Mouse (Mus musculus): ENCODE results near the gene Abhd8.

Gene Abhd8

DNA sequence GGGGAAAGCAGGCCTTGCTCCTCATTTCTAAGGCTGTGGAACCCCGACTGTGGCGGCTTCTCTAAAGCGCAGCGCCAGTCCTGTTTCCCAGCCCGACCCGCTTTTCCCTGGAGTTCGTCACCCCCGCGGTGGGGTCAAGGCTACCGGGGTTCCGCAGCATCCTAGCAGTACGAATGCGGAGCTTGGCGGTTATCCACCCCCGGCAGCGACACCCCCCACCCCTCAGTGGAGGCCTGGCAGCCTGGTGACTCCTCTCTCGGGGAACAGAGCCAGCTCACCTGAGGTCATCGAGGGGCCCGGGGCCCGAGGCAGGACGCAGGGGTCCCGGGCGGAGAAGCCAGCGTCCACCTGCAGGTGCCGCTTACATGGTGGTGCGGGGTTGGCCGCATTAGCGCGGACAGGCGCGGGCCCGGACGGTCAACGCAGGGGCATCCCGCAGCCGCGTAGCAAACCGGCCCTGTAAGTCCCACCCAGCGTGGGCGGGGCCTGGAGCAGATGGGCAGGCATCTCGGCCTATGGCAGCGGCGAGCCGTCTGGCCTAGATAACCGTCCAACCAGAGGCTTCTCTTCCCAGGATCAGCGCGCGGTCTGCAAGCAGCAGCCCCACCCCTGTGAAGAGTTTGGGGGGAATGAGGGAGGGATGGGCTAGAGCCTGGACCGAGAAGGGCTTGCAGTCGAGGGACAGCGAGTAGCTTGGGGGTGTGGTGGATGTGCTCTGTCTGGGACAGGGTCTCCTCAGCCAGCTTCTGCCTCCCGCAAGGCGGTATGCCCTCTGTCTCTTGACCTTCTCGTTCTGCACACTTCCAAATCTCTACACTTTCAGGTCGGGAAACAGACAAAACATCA, at the start of gene Abhd8:
Abhd8 (minus strand) TSS at position 468 of the 846 bp plus-strand sequence.
- CTCF ChIA-PET, result no interaction called here

- CTCF ChIA-PET, result interaction anchor here (0.6 kb wide), 1 partner anchor 623 kb away, joined by 3 read pairs; no protein-coding TSS in a partner anchor
Observed at GRCm38 (mm10) chr8:71511644-71512043, 48.2 kb upstream of the Abhd8 start, which contains the start of gene Plvap. Plvap (minus strand) TSS chr8:71511752.

DNA sequence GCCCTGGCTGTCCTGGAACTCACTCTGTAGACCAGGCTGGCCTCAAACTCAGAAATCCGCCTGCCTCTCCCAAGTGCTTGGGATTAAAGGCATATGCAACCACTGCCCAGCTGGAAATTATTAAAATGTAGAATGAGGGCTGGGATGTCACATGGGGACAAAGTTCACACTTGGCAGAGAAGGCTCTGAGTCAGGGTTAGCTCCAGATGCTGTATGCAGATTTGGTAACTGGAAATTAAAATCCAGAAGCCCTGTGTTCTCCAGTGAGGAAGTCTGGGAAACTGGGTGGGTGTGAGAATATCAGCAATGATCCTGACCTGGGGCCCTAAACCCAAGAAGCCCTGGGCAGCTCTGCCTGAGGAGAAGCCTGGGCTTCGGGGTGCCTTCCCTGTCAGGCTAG, 45.9 kb upstream of the Abhd8 start:
- CTCF ChIA-PET, result no interaction called here

- CTCF ChIA-PET, result no interaction called here
Observed at GRCm38 (mm10) chr8:71507589-71508104, 44.2 kb upstream of the Abhd8 start.

DNA sequence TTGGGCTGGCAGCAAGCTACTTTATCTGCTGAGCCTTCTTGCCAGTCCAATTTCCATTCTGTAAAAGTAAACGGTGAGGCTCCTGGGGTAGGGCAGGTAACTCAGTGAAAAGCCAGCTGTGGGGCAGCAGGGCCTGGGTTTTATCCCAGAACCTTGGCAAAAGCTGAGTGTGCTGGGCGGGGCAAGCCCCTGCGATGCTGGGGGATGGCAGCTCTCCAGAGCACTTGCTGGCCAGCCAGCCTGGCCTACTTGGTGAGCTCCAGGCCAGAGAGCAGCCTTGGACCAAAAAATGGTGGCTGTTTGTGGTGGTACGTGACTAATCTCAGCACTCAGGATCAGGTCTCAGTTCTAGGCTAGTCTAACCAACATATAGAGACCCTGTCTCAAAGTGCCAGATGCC, 42.5 kb upstream of the Abhd8 start:
- CTCF ChIA-PET, result no interaction called here

GRCm38 (mm10) chr8:71505326-71505725, 41.9 kb upstream of the Abhd8 start:
- CTCF ChIA-PET, result no interaction called here

DNA sequence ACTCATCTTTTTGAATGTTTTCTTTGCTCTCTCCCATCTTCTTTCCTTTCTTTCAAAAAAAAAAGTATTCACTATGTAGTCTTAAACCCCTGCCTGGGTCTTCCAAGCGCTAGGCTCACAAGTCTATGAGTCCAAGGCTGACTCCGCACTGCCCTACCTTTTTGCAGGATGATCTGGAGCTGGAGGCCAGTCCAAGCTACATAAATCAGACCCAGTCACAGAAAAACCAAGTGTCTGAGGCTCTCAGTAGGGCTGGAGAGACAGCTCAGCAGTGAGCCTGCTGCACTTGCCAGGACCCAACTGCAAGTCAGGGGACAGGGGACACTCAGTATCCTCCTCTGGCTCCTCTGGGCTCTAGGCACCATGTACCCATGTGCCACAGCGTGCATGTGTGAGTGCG, 40.9 kb upstream of the Abhd8 start:
- CTCF ChIA-PET, result no interaction called here

GRCm38 (mm10) chr8:71498816-71499690, 35.6 kb upstream of the Abhd8 start:
- CTCF ChIA-PET, result interaction anchor here (0.6 kb wide), 1 partner anchor 56 kb away, joined by 8 read pairs; no protein-coding TSS in a partner anchor

DNA sequence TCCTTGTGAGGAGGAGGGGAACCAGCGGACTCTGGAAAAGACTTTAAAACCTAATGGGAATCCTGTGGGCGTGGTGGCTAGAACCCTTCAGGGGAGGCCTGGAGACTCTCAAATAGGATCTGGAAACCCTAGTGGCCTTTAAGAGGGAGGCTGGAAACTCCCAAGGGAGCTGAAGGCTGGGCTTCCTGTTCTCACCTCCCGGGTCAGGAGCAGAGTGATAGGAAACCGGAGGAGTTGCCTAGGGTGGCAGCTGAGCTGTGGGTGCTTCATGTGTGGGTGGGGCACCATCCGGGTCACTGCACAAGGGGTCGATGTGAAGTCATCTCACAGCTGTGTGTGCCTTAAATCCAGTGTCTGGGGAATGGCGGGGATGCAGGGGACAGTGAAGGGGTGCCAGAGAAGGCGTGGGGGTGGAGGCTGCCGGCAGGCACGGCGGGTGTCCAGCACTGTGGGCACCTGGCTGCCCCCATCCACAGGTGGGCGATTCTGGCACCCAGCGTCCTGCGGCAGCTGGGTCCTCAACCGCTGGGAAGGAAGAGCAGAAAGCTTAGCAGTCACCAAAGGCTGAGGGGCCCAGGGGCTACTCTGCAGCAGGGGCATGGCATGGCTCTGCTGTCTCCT, 34.5 kb upstream of the Abhd8 start:
- CTCF ChIA-PET, result no interaction called here

GRCm38 (mm10) chr8:71497077-71497645, 33.7 kb upstream of the Abhd8 start:
- CTCF ChIA-PET, result no interaction called here

GRCm38 (mm10) chr8:71496481-71496880, 33.0 kb upstream of the Abhd8 start:
- CTCF ChIA-PET, result no interaction called here

DNA sequence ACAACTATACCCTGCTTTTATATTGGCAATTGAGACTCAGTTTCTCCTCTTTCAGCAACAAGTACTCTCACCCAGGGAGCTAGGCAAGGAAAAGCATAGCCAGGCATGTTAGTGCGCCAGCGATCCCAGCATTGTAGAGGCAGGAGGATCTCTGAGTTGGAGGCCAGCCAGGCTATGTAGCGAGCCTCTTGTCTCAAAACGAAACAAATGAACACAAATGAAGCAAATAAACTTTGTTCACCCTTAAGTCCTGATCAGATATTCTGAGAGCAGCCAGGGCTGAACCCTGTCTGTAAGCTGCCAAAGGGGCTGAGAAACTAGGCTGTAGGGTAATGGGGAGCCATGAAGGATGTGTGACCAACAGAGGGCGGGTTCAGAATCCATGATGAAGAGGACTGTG, 32.4 kb upstream of the Abhd8 start:
- CTCF ChIA-PET, result interaction anchor here (0.7 kb wide), 1 partner anchor 165 kb away, joined by 7 read pairs; no protein-coding TSS in a partner anchor

- CTCF ChIA-PET, result interaction anchor here (0.5 to 0.7 kb wide), 4 partner anchors 26 to 982 kb away, joined by 3 to 7 read pairs (median 4); no protein-coding TSS in a partner anchor
Observed at GRCm38 (mm10) chr8:71495039-71495438, 31.6 kb upstream of the Abhd8 start.

DNA sequence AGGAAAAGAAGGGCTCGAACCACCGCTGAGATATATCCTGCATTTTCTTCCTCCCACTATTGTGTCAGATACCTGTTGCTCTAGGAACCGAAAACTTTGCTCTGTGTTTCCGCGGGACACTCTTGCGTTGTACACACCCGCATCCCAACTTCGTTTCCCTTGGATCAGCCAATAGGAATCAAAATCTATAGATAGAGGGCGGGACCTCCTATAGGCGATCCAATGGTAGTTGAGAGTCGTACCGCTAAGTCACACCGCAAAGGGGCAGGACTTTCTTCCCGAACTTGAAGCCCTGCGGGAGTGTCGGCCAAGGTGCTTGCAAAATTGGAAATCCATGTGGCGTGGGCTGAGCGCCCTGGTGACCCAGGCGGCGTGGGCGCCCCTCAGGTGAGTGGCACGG, 25.0 kb upstream of the Abhd8 start:
- CTCF ChIA-PET, result no interaction called here

GRCm38 (mm10) chr8:71487691-71488445, 24.4 kb upstream of the Abhd8 start, which contains the start of gene Gtpbp3:
Gtpbp3 (plus strand) TSS chr8:71488103.
- CTCF ChIA-PET, result no interaction called here

GRCm38 (mm10) chr8:71486136-71486529, 22.7 kb upstream of the Abhd8 start:
- CTCF ChIA-PET, result no interaction called here

GRCm38 (mm10) chr8:71485142-71486135, 22.0 kb upstream of the Abhd8 start, which contains the start of gene Ano8:
Ano8 (minus strand) TSS chr8:71485963.
- CTCF ChIA-PET, result no interaction called here

GRCm38 (mm10) chr8:71484736-71485135, 21.3 kb upstream of the Abhd8 start:
- CTCF ChIA-PET, result no interaction called here

GRCm38 (mm10) chr8:71483932-71484331, 20.5 kb upstream of the Abhd8 start:
- CTCF ChIA-PET, result no interaction called here

Measured in spleen, embryonic (tissue).